Mouse (Mus musculus) olfactory bulb, adult 2 months (tissue): ENCODE data around the gene Pkd2l1. TPM values are rescaled to one million over a fixed set of nuclear protein-coding genes. Genes with fewer than 3 reads are reported as not detected.
A peak's percentile ranks its signal among the peaks of the same experiment; 100 is the strongest.

Source experiments
- H3K27ac ChIP-seq: fragments of 200-500 bp; 2 replicates; pipeline ENCODE4 v1.5.1; 2012; ENCODE audit warnings: low read depth, low read length; ENCODE audit not compliant: insufficient read depth
- H3K4me1 ChIP-seq: fragments of 200-500 bp; 2 replicates; pipeline ENCODE4 v1.6.1; 2012; ENCODE audit warnings: low read length; ENCODE audit not compliant: control insufficient read depth, insufficient read depth
- H3K4me3 ChIP-seq: fragments of 200-500 bp; 2 replicates; pipeline ENCODE4 v1.5.1; 2012; ENCODE audit warnings: mild to moderate bottlenecking, low read depth, low read length, moderate library complexity; ENCODE audit not compliant: insufficient read depth
- CTCF ChIP-seq: fragments of 200-500 bp; IDR thresholded peaks from 2 replicates; pipeline ENCODE4 v1.5.1; 2012; ENCODE audit warnings: low read depth, mild to moderate bottlenecking, low read length, moderate library complexity; ENCODE audit not compliant: insufficient read depth
- POLR2A ChIP-seq: fragments of 200-500 bp; IDR thresholded peaks from 2 replicates; pipeline ENCODE4 v1.6.1; 2012; ENCODE audit warnings: mild to moderate bottlenecking, low read depth, low read length, moderate library complexity; ENCODE audit not compliant: insufficient read depth
- WGBS: fragments of 180-500 bp; shearing (Covaris S2); methylation state at CpG from one replicate; pipeline ENCODE4 v1.1.7; 2018; 5-methylcytosine and 5-hydroxymethylcytosine counted together
- polyA plus RNA-seq: library from polyadenylated mRNA; stranded (reverse); fragments of >200 nt; gene quantifications from 2 replicates; pipeline ENCODE4 v1.2.4, GENCODE M21; 2012; ENCODE audit warnings: low replicate concordance; ENCODE audit not compliant: missing spikeins, insufficient read depth, insufficient read length

Gene Pkd2l1
- polyA plus RNA-seq, 1 experiment = not detected

GRCm38 (mm10) chr19:44174835-44175234, 17.4 kb downstream of the Pkd2l1 start:
- TF ChIP-seq POLR2A (no peak), CTCF (no peak)
- no peak overlapping the region for H3K27ac ChIP-seq
- H3K4me3 ChIP-seq = no peak overlapping the region
- no peaks in the 10 kb centered on the region for H3K4me1 ChIP-seq
- 41% methylated on average over 8 of the region's 8 CpGs for WGBS

- WGBS = 13% methylated on average over 3 of the region's 3 CpGs
- Histone ChIP-seq H3K4me3 (no peak overlapping the region), H3K4me1 (no peaks in the 10 kb centered on the region), H3K27ac (no peak overlapping the region)
- no peak for TF ChIP-seq POLR2A
- TF ChIP-seq CTCF = no peak
Observed at GRCm38 (mm10) chr19:44161515-44161914, 30.7 kb downstream of the Pkd2l1 start.

- H3K4me3 ChIP-seq = no peak overlapping the region
- H3K4me1 ChIP-seq = no peaks in the 10 kb centered on the region
- TF ChIP-seq POLR2A (no peak), CTCF (no peak)
- WGBS = 82% methylated on average over 3 of the region's 3 CpGs
- no peak overlapping the region for H3K27ac ChIP-seq
Observed at GRCm38 (mm10) chr19:44159386-44159785, 32.9 kb downstream of the Pkd2l1 start.

GRCm38 (mm10) chr19:44157005-44157404, 35.2 kb downstream of the Pkd2l1 start:
- Histone ChIP-seq H3K4me1 (no peaks in the 10 kb centered on the region), H3K4me3 (no peak overlapping the region), H3K27ac (no peak overlapping the region)
- WGBS = 88% methylated on average over 10 of the region's 10 CpGs
- TF ChIP-seq CTCF (no peak), POLR2A (no peak)

- H3K4me3 ChIP-seq = no peak overlapping the region
- WGBS = 78% methylated on average over 5 of the region's 5 CpGs
- no peak overlapping the region for H3K27ac ChIP-seq
- no peaks in the 10 kb centered on the region for H3K4me1 ChIP-seq
- TF ChIP-seq CTCF (no peak), POLR2A (no peak)
Observed at GRCm38 (mm10) chr19:44153781-44154180, 38.5 kb downstream of the Pkd2l1 start.

GRCm38 (mm10) chr19:44148991-44149390, 43.3 kb downstream of the Pkd2l1 start:
- no peak overlapping the region for H3K27ac ChIP-seq
- peaks cover 9% of the 10 kb centered on the region; the same call in 1 of the 2 replicates for H3K4me1 ChIP-seq
- H3K4me3 ChIP-seq = no peak overlapping the region
- TF ChIP-seq POLR2A = no peak
- no peak for TF ChIP-seq CTCF
- WGBS = 60% methylated on average over 2 of the region's 2 CpGs

GRCm38 (mm10) chr19:44148345-44148744, 43.9 kb downstream of the Pkd2l1 start:
- Histone ChIP-seq H3K4me1 (peaks cover 9% of the 10 kb centered on the region; the same call in 1 of the 2 replicates), H3K4me3 (no peak overlapping the region), H3K27ac (no peak overlapping the region)
- 40% methylated on average over 2 of the region's 2 CpGs for WGBS
- TF ChIP-seq POLR2A (no peak), CTCF (no peak)

GRCm38 (mm10) chr19:44146951-44147350, 45.3 kb downstream of the Pkd2l1 start:
- TF ChIP-seq CTCF = no peak
- TF ChIP-seq POLR2A = no peak

GRCm38 (mm10) chr19:44146568-44146879, 45.7 kb downstream of the Pkd2l1 start:
- H3K4me1 ChIP-seq = peaks cover 9% of the 10 kb centered on the region; the same call in 1 of the 2 replicates
- TF ChIP-seq POLR2A = no peak; the same call in 1 of the 2 replicates
- TF ChIP-seq CTCF = no peak
- WGBS = 54% methylated on average over 9 of the region's 9 CpGs
- peak overlapping the region; percentile 57 for H3K4me3 ChIP-seq
- peak overlapping the region; percentile 14; the same call in 1 of the 2 replicates for H3K27ac ChIP-seq

More at GRCm38 (mm10) chr19:44146951-44147350, 45.3 kb downstream of the Pkd2l1 start:
- H3K4me3 ChIP-seq = no peak overlapping the region
- peaks cover 9% of the 10 kb centered on the region; the same call in 1 of the 2 replicates for H3K4me1 ChIP-seq
- 96% methylated on average over 8 of the region's 8 CpGs for WGBS
- no peak overlapping the region for H3K27ac ChIP-seq
